Mouse (Mus musculus): Measurements from ENCODE around the gene Ythdf1.

Ythdf1 gene

DNA sequence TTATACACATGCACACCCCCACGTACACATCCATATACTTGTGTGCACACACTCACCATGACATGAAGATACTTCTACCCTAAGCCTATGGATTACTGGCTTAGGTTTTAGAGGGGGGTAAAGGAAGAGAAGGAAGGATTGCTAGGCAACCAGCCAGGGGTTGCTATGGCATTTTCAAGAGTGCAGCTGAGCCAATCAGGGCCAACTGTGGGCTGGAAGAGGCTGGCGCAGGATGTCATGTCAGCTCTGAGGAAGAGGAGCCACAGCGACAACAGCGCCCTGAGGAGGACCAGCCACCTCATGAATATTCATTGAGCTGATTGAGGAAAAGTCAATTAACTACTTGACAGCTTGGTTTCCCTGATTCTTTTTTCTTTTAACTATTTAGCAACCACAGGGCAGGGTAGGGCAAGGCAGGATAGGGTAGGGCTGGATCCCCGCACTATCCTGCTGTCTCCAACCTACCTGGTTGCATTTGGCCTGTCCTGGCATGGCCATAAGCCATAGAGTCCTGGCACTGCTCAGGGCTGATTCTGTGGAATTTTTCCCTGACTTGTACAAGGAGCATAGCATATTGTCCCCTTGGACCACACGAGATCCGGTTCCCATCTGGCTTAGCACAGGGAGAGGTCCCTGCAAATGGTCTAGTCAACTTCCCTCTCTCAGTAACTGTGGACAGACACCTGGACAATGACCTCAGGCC is 41.2 kb downstream of the Ythdf1 start:
- no peak for DNase-seq (ENCODE audit: low read depth, low spot score)

DNA sequence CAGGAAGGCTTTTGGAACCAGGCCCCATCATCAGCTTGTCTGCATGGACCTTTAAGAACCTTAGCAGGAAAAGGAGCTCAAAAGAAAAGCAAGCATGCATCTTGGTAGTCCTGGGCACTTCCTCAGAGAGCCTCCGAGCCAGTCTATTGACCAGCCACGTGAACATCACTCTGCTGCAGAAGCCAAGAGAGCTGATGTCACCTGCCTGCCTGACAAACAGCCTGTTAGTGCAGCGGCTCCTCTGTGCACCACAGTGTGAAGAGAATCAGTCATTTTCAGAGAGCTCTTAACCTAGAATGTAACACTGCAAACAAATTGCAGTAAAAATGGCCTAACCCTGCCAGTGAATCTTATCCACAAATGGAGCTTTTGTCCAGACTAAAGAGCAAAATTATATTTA is 50.7 kb downstream of the Ythdf1 start:
- DNase-seq (ENCODE audit: low read depth, low spot score) = no peak

DNA sequence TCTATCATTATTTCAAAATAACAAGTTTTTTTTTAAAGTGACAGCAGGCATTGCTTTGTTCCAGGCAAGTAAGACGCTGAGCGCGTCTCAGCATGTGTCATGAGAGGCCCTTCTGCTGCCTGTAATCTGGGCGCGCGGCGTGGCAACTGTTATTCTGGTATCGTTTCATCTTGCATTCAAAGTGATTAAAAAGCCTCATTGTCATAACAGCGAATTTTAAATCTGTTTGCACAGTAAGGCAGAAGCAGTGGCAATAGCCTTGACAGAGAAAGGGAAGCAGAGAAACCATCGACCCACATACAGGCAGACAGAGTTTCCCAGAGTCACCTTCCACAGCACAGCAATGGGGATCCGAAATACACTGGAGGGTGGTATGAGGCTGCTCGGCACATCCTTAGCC is 59.2 kb downstream of the Ythdf1 start:
- no peak for DNase-seq (ENCODE audit: low read depth, low spot score)

DNA sequence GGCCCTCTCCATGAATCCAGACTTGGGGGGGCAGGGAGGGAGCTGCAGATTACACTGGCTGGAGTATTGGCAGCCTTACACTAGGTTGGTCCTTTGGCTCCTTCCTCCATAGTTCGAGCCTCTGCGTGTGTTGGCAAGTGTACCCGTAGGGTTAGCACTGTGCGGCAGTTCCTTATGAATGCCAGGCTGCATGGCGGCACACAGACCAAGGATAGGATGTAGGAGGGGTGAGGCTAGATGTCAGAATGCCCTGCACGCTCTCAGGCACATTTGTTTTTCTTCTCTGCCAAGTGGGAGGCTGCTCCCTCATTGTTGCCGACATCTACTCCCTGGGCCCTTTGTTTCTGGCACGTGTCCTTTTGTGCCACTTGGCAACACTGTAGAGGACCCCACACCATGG is 63.6 kb downstream of the Ythdf1 start:
- DNase-seq (ENCODE audit: low read depth, low spot score) = no peak

DNA sequence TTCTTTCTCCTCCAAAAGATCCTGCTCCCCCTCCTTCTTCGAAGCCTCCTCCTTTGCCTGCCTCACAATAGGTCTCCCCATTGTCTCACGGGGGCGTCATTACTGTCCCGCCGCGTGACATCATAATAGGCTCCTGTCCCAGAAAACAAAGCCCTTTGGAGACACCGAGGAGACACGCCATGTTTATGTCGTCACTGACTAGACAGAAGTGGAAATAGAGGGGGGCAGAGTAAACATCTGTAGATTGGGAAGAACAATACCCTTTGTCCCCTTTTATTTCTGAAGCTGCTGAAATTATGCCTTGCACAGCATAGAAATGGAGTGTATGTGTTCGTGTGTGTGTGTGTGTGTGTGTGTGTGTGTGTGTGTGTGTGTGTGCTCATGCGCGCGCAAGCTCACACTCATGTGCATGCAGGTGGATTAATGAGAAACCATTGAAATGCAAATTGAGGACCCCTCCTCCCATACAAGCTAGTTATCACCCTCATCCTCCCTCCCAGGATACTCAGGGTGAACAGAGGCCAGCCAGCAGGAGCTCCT is 65.7 kb downstream of the Ythdf1 start:
- DNase-seq (ENCODE audit: low read depth, low spot score) = no peak

Data from ZHBTc4 (cell line).